Mouse (Mus musculus): ENCODE results near the gene Olfr91.

- TF ChIP-seq POLR2A (IDR thresholded peaks at IDR 0.05; ENCODE audit: borderline replicate concordance, insufficient read depth, low read length) (no peak), CTCF (IDR thresholded peaks at IDR 0.05; ENCODE audit: borderline replicate concordance, insufficient read depth, low read depth, low read length) (no peak)
These were observed 34.2 kb downstream of the Olfr91 start for GRCm38 (mm10) chr17:37063686-37064495.
